Mouse (Mus musculus) bone marrow macrophage, adult 2 months (primary cell): Measurements from ENCODE around the gene Ttc28.
A peak's percentile ranks its signal among the peaks of the same experiment; 100 is the strongest.

ENCODE experiments used
- CTCF ChIP-seq: IDR thresholded peaks from 2 replicates; pipeline ENCODE4 v1.5.1; 2012; ENCODE audit warnings: low read depth, mild to moderate bottlenecking, low read length, moderate library complexity
- POLR2A ChIP-seq: IDR thresholded peaks from 2 replicates; pipeline ENCODE4 v1.6.1; 2012; ENCODE audit warnings: mild to moderate bottlenecking, low read depth, low read length, borderline replicate concordance

DNA sequence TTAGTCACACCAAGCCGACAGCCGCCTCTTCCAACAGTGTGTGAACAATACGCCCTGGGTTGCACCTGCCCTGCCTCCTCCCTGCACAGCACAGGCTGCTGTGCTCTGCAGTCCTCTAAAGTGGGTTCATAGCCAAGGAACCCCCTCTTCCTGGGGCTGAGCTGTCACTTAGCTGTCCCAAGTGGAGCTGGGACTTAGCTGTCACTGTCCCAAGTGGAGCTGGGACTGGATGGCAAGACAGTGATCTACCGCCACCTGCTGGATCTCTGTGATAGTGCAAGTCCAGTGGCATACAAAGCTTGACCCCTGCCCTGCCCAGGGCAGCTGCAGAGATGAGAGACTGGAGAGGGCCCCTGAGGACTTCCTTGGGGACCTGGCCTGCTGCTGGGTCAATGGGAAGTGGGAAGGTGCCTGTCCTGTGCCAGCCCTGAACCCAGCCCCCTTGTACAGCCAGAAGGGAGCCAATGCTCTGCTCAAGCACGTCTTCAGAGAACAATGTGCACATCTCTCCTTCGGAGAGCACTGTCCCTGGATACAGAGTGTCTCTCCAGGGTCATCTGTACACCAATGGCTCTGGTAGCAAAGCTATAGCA is 390.1 kb downstream of the Ttc28 start:
- TF ChIP-seq POLR2A, result no peak
- peak; percentile 83 for TF ChIP-seq CTCF
